Mouse (Mus musculus) CH12.LX (cell line): ENCODE data around the gene Adprhl2. TPM values are rescaled to one million over a fixed set of nuclear protein-coding genes. Genes with fewer than 3 reads are reported as not detected.

Experiments used
- DNase-seq: peaks from one replicate; pipeline ENCODE4 v3.0.0-alpha.2; 2013; ENCODE audit errors: extremely low read depth
- H3K27ac ChIP-seq: 2 replicates; pipeline ENCODE4 v1.5.1; 2012; ENCODE audit warnings: low read depth, mild to moderate bottlenecking, control low read depth, moderate library complexity; ENCODE audit not compliant: insufficient read depth
- H3K27me3 ChIP-seq: replicated peaks from 2 replicates; pipeline ENCODE3; 2012; ENCODE audit warnings: inconsistent platforms
- H3K36me3 ChIP-seq, 2 experiments: replicated peaks in 1 of 2; 2 replicates each; pipeline versions ENCODE3 to v1.6.1; 2012; ENCODE audit warnings: inconsistent platforms in 1 of 2, low read length in 1 of 2, mild to moderate bottlenecking in 1 of 2, mixed read lengths in 1 of 2, moderate library complexity in 1 of 2; ENCODE audit not compliant: control insufficient read depth in 1 of 2, insufficient read depth in 1 of 2
- H3K4me1 ChIP-seq, 2 experiments: 2 replicates each; pipeline ENCODE4 v1.6.1; 2012; ENCODE audit warnings: inconsistent platforms in 1 of 2, moderate library complexity in 1 of 2; ENCODE audit not compliant: insufficient read depth in 2 of 2, control insufficient read depth in 1 of 2
- H3K4me2 ChIP-seq: 2 replicates; pipeline ENCODE4 v1.6.1; 2012; ENCODE audit warnings: low read depth, mild to moderate bottlenecking, control low read depth; ENCODE audit not compliant: poor library complexity, insufficient read depth, severe bottlenecking
- H3K4me3 ChIP-seq, 3 experiments: fragments of 150-350 bp in 1 of 3; sonication (generic) in 1 of 3; replicated peaks in 1 of 3; 2 replicates each; pipeline versions ENCODE3 to v1.5.1; 2011 to 2012; ENCODE audit warnings: low read depth in 2 of 3, low read length in 2 of 3, mild to moderate bottlenecking in 2 of 3, moderate library complexity in 2 of 3, control low read depth in 1 of 3, improper control_type of control experiment in 1 of 3, inconsistent platforms in 1 of 3, mixed read lengths in 1 of 3; ENCODE audit not compliant: poor library complexity in 1 of 3
- H3K79me2 ChIP-seq: replicated peaks from 2 replicates; pipeline ENCODE4 v1.6.1; 2012; ENCODE audit warnings: mild to moderate bottlenecking, moderate library complexity; ENCODE audit not compliant: control insufficient read depth, poor library complexity, insufficient read depth, severe bottlenecking; ENCODE audit errors: extremely low read depth
- H3K9ac ChIP-seq: 2 replicates; pipeline ENCODE4 v1.6.1; 2012; ENCODE audit warnings: low read depth, mild to moderate bottlenecking, control low read depth, moderate library complexity; ENCODE audit not compliant: insufficient read depth
- H3K9me3 ChIP-seq: replicated peaks from 2 replicates; pipeline ENCODE3; 2012; ENCODE audit warnings: low read length, inconsistent platforms, mixed read lengths
- BHLHE40 ChIP-seq: IDR thresholded peaks from 2 replicates; pipeline ENCODE4 v1.6.1; 2011; ENCODE audit warnings: mild to moderate bottlenecking, low read depth, low read length, improper control_type of control experiment
- CHD1 ChIP-seq: IDR thresholded peaks from 2 replicates; pipeline ENCODE4 v1.6.1; 2012; ENCODE audit warnings: low read depth, low read length, improper control_type of control experiment, inconsistent platforms
- CHD2 ChIP-seq: IDR thresholded peaks from 2 replicates; pipeline ENCODE4 v1.6.1; 2011; ENCODE audit warnings: low read length, improper control_type of control experiment
- CTCF ChIP-seq, 2 experiments: IDR thresholded peaks in 1 of 2; conservative IDR thresholded peaks in 1 of 2; 2 replicates each; pipeline ENCODE4 v1.5.1; 2011 to 2012; ENCODE audit warnings: low read depth in 2 of 2, low read length in 2 of 2, improper control_type of control experiment in 1 of 2, inconsistent platforms in 1 of 2, mild to moderate bottlenecking in 1 of 2, moderate library complexity in 1 of 2
- E2F4 ChIP-seq: IDR thresholded peaks from 2 replicates; pipeline ENCODE4 v1.6.1; 2011; ENCODE audit warnings: low read depth, low read length, improper control_type of control experiment; ENCODE audit not compliant: insufficient replicate concordance
- ELF1 ChIP-seq: IDR thresholded peaks from 2 replicates; pipeline ENCODE4 v1.6.1; 2014; ENCODE audit warnings: low read depth, mild to moderate bottlenecking, inconsistent platforms, low read length, improper control_type of control experiment
- EP300 ChIP-seq: IDR thresholded peaks from 2 replicates; pipeline ENCODE4 v1.6.1; 2011; ENCODE audit warnings: low read length, improper control_type of control experiment
- ETS1 ChIP-seq: conservative IDR thresholded peaks from 2 replicates; pipeline ENCODE4 v1.6.1; 2012; ENCODE audit warnings: low read depth, mild to moderate bottlenecking, inconsistent platforms, low read length, improper control_type of control experiment, moderate library complexity
- GABPA ChIP-seq: IDR thresholded peaks from 2 replicates; pipeline ENCODE4 v1.6.1; 2012; ENCODE audit warnings: low read depth, low read length, improper control_type of control experiment, inconsistent platforms; ENCODE audit not compliant: insufficient replicate concordance
- HCFC1 ChIP-seq: IDR thresholded peaks from 2 replicates; pipeline ENCODE4 v1.6.1; 2012; ENCODE audit warnings: low read depth, mild to moderate bottlenecking, inconsistent platforms, low read length, improper control_type of control experiment
- IRF4 ChIP-seq: IDR thresholded peaks from 2 replicates; pipeline ENCODE4 v1.6.1; 2014; ENCODE audit warnings: low read depth, mild to moderate bottlenecking, inconsistent platforms, low read length, improper control_type of control experiment
- JUN ChIP-seq: IDR thresholded peaks from 2 replicates; pipeline ENCODE4 v1.6.1; 2011; ENCODE audit warnings: low read depth, mild to moderate bottlenecking, low read length, improper control_type of control experiment, moderate library complexity; ENCODE audit not compliant: insufficient read depth
- JUND ChIP-seq: conservative IDR thresholded peaks from 2 replicates; pipeline ENCODE4 v1.6.1; 2011; ENCODE audit warnings: low read depth, low read length, improper control_type of control experiment
- KAT2A ChIP-seq: IDR thresholded peaks from 2 replicates; pipeline ENCODE4 v1.6.1; 2012; ENCODE audit warnings: low read length, improper control_type of control experiment, inconsistent platforms; ENCODE audit not compliant: insufficient replicate concordance
- MAFK ChIP-seq: IDR thresholded peaks from 2 replicates; pipeline ENCODE4 v1.6.1; 2011; ENCODE audit warnings: low read length, improper control_type of control experiment; ENCODE audit not compliant: insufficient replicate concordance
- MAX ChIP-seq: IDR thresholded peaks from 2 replicates; pipeline ENCODE4 v1.6.1; 2011; ENCODE audit warnings: low read length, improper control_type of control experiment
- MAZ ChIP-seq: IDR thresholded peaks from 2 replicates; pipeline ENCODE4 v1.6.1; 2012; ENCODE audit warnings: low read depth, mild to moderate bottlenecking, inconsistent platforms, low read length, improper control_type of control experiment, moderate library complexity
- MEF2A ChIP-seq: IDR thresholded peaks from 2 replicates; pipeline ENCODE4 v1.6.1; 2014; ENCODE audit warnings: low read depth, mild to moderate bottlenecking, inconsistent platforms, low read length, improper control_type of control experiment, borderline replicate concordance
- MXI1 ChIP-seq: IDR thresholded peaks from 2 replicates; pipeline ENCODE4 v1.6.1; 2011; ENCODE audit warnings: mild to moderate bottlenecking, low read depth, low read length, improper control_type of control experiment
- MYC ChIP-seq: IDR thresholded peaks from 2 replicates; pipeline ENCODE4 v1.6.1; 2011; ENCODE audit warnings: low read depth, mild to moderate bottlenecking, improper control_type of control experiment, low read length
- NELFE ChIP-seq: IDR thresholded peaks from 2 replicates; pipeline ENCODE4 v1.6.1; 2011; ENCODE audit warnings: low read depth, low read length, improper control_type of control experiment
- NRF1 ChIP-seq: IDR thresholded peaks from 2 replicates; pipeline ENCODE4 v1.6.1; 2014; ENCODE audit warnings: low read depth, mild to moderate bottlenecking, inconsistent platforms, low read length, improper control_type of control experiment, moderate library complexity
- PAX5 ChIP-seq: IDR thresholded peaks from 2 replicates; pipeline ENCODE4 v1.6.1; 2012; ENCODE audit warnings: low read length, inconsistent platforms, mixed read lengths
- POLR2A ChIP-seq: IDR thresholded peaks from 2 replicates; pipeline ENCODE4 v1.6.1; 2011; ENCODE audit warnings: low read depth, mild to moderate bottlenecking, improper control_type of control experiment, low read length
- POLR2AphosphoS2 ChIP-seq: IDR thresholded peaks from 2 replicates; pipeline ENCODE4 v1.6.1; 2011; ENCODE audit warnings: low read depth, low read length, improper control_type of control experiment
- RAD21 ChIP-seq: IDR thresholded peaks from 2 replicates; pipeline ENCODE4 v1.6.1; 2011; ENCODE audit warnings: low read depth, mild to moderate bottlenecking, low read length, improper control_type of control experiment, moderate library complexity
- RCOR1 ChIP-seq: conservative IDR thresholded peaks from 2 replicates; pipeline ENCODE4 v1.6.1; 2012; ENCODE audit warnings: low read depth, mild to moderate bottlenecking, inconsistent platforms, low read length, improper control_type of control experiment
- SIN3A ChIP-seq: IDR thresholded peaks from 2 replicates; pipeline ENCODE4 v1.6.1; 2012; ENCODE audit warnings: low read length, improper control_type of control experiment, inconsistent platforms
- SMC3 ChIP-seq: IDR thresholded peaks from 2 replicates; pipeline ENCODE4 v1.6.1; 2011; ENCODE audit warnings: low read depth, low read length, improper control_type of control experiment
- TBP ChIP-seq: conservative IDR thresholded peaks from 2 replicates; pipeline ENCODE4 v1.6.1; 2011; ENCODE audit warnings: low read depth, low read length, improper control_type of control experiment
- TCF12 ChIP-seq: IDR thresholded peaks from 2 replicates; pipeline ENCODE4 v1.6.1; 2014; ENCODE audit warnings: low read depth, mild to moderate bottlenecking, inconsistent platforms, low read length, improper control_type of control experiment
- UBTF ChIP-seq: IDR thresholded peaks from 2 replicates; pipeline ENCODE4 v1.6.1; 2012; ENCODE audit warnings: low read depth, mild to moderate bottlenecking, inconsistent platforms, low read length, improper control_type of control experiment, moderate library complexity
- USF1 ChIP-seq: IDR thresholded peaks from 2 replicates; pipeline ENCODE4 v1.6.1; 2014; ENCODE audit warnings: low read depth, mild to moderate bottlenecking, inconsistent platforms, low read length, improper control_type of control experiment
- USF2 ChIP-seq: conservative IDR thresholded peaks from 2 replicates; pipeline ENCODE4 v1.6.1; 2011; ENCODE audit warnings: low read depth, low read length, improper control_type of control experiment
- ZC3H11A ChIP-seq: IDR thresholded peaks from 2 replicates; pipeline ENCODE4 v1.6.1; 2012; ENCODE audit warnings: low read depth, mild to moderate bottlenecking, inconsistent platforms, low read length, improper control_type of control experiment
- ZKSCAN1 ChIP-seq: IDR thresholded peaks from 2 replicates; pipeline ENCODE4 v1.6.1; 2012; ENCODE audit warnings: low read depth, inconsistent platforms, low read length, improper control_type of control experiment, borderline replicate concordance
- ZMIZ1 ChIP-seq: IDR thresholded peaks from 2 replicates; pipeline ENCODE4 v1.6.1; 2012; ENCODE audit warnings: low read depth, mild to moderate bottlenecking, inconsistent platforms, low read length, improper control_type of control experiment
- ZNF384 ChIP-seq: IDR thresholded peaks from 2 replicates; pipeline ENCODE4 v1.6.1; 2012; ENCODE audit warnings: low read depth, low read length, improper control_type of control experiment, inconsistent platforms
- dilution Hi-C: fragments of 300-500 bp; cut with MboI; formaldehyde crosslinking; loops from 2 replicates; pipeline ENCODE4 v1.14.3; 2020; ENCODE audit warnings: low sequenced_read_pairs; ENCODE audit not compliant: extremely low pct_unique_long_range_greater_than_20kb, extremely low pct_ligation_motif_present
- in situ Hi-C: fragments of 300-500 bp; cut with MboI; formaldehyde crosslinking; loops from 3 replicates; pipeline ENCODE4 v1.14.3; 2019; ENCODE audit warnings: low sequenced_read_pairs, low pct_ligation_motif_present, low pct_unique_long_range_greater_than_20kb, mixed read lengths
- polyA plus RNA-seq: library from polyadenylated mRNA; unstranded; fragments of >175 nt; gene quantifications from 2 replicates; pipeline ENCODE4 v1.2.1, GENCODE M21; 2012; ENCODE audit warnings: low read depth; ENCODE audit not compliant: insufficient read length
- total RNA-seq, 2 experiments: library from RNA; depleted of rRNA; stranded (reverse); fragments of 300-350 nt in 1 of 2; fragments of >200 nt in 1 of 2; gene quantifications; 2 replicates each; pipeline ENCODE4 v1.2.3; 2012 to 2014

Adprhl2 gene
- total RNA-seq (2012; rRNA removed), result 68.5 and 74.0 TPM in 2 replicates
- total RNA-seq (2014; rRNA removed), result 57.3 and 59.7 TPM in 2 replicates
- polyA plus RNA-seq, result 52.0 and 62.4 TPM in 2 replicates

GRCm38 (mm10) chr4:126321111-126321853 lies at the start of gene Adprhl2:
Gene Adprhl2 (minus strand): TSS chr4:126321703.
- Histone ChIP-seq H3K4me3 (peak within 1 kb of the TSS; percentile 89 to 96 (median 94)), H3K4me1 (peaks cover 4 to 17% of the 10 kb centered on the region in 2 experiments; a peak in 3 of 4 replicates), H3K9me3 (no peaks in the 10 kb centered on the region), H3K27ac (peak within 1 kb of the TSS; percentile 64), H3K36me3 (peaks cover 22 to 43% of the 10 kb centered on the region in 2 experiments), H3K9ac (peak within 1 kb of the TSS; percentile 87), H3K79me2 (peaks cover 14% of the 10 kb centered on the region), H3K27me3 (no peaks in the 10 kb centered on the region), H3K4me2 (peak within 1 kb of the TSS; percentile 84)
- dilution Hi-C loops (no loop called here), in situ Hi-C loops (no loop called here)
- DNase-seq, result peak; percentile 96
- peak; percentile 98 for TF ChIP-seq NELFE
- 0 out of 2 replicates have a peak, but pooled peaks have one; percentile 37 for TF ChIP-seq CHD2
- TF ChIP-seq MEF2A, result peak; percentile 81
- TF ChIP-seq JUND, result no peak
- peak; percentile 82 for TF ChIP-seq POLR2A
- TF ChIP-seq CTCF (conservative IDR thresholded peaks at IDR 0.05 in 1 of 2, IDR thresholded peaks at IDR 0.05 in 1 of 2; ENCODE audit: low read depth in 2 of 2, low read length in 2 of 2), result peak; percentile 39 to 100; a peak in 3 of 4 replicates
- TF ChIP-seq TCF12, result peak; percentile 96
- TF ChIP-seq UBTF, result no peak
- peak; percentile 76; the same call in 1 of the 2 replicates for TF ChIP-seq POLR2AphosphoS2
- peak; percentile 89 for TF ChIP-seq HCFC1
- no peak for TF ChIP-seq E2F4
- peak; percentile 83; the same call in 1 of the 2 replicates for TF ChIP-seq KAT2A
- TF ChIP-seq MXI1, result peak; percentile 92
- no peak for TF ChIP-seq RCOR1
- TF ChIP-seq RAD21, result peak; percentile 54
- TF ChIP-seq ETS1, result no peak
- peak; percentile 61 for TF ChIP-seq BHLHE40
- TF ChIP-seq ZMIZ1, result peak; percentile 85
- no peak for TF ChIP-seq USF2
- 0 out of 2 replicates have a peak, but pooled peaks have one; percentile 7 for TF ChIP-seq ZC3H11A
- no peak for TF ChIP-seq USF1
- peak; percentile 66; the same call in 1 of the 2 replicates for TF ChIP-seq MYC
- no peak for TF ChIP-seq CHD1
- TF ChIP-seq IRF4, result peak; percentile 83
- peak; percentile 83; the same call in 1 of the 2 replicates for TF ChIP-seq GABPA
- TF ChIP-seq ZKSCAN1, result no peak
- TF ChIP-seq NRF1, result peak; percentile 52
- TF ChIP-seq SIN3A, result peak; percentile 91
- TF ChIP-seq MAZ, result peak; percentile 43; the same call in 1 of the 2 replicates
- TF ChIP-seq TBP, result 0 out of 2 replicates have a peak, but pooled peaks have one; percentile 56
- no peak for TF ChIP-seq EP300
- TF ChIP-seq PAX5, result no peak
- TF ChIP-seq MAFK, result no peak
- TF ChIP-seq SMC3, result peak; percentile 86
- peak; percentile 71; the same call in 1 of the 2 replicates for TF ChIP-seq MAX
- peak; percentile 59 for TF ChIP-seq ZNF384
- peak; percentile 92 for TF ChIP-seq ELF1
- TF ChIP-seq JUN, result no peak
